Mouse (Mus musculus) stomach, embryonic 14.5 days (tissue): ENCODE measurements around the gene Ccnt2. TPM values are rescaled to one million over a fixed set of nuclear protein-coding genes. Genes with fewer than 3 reads are reported as not detected.

ENCODE experiments used
- ATAC-seq: fragments of 200-750 bp; cut with Nextera tagmentation; 2 replicates; pipeline ENCODE4 v1.8.0; 2017; ENCODE audit warnings: low read depth, moderate TSS enrichment; ENCODE audit not compliant: insufficient number of reproducible peaks, insufficient read depth, low FRiP score
- H3K27ac ChIP-seq: fragments of 300-500 bp; sonication (generic); 2 replicates; pipeline ENCODE4 v1.5.1; 2014; ENCODE audit warnings: mild to moderate bottlenecking, low read length, moderate library complexity, mixed read lengths
- H3K27me3 ChIP-seq: fragments of 300-500 bp; sonication (generic); 2 replicates; pipeline ENCODE4 v1.6.1; 2014; ENCODE audit warnings: low read length, control low read depth, mixed read lengths; ENCODE audit not compliant: control insufficient read depth, insufficient read depth
- H3K36me3 ChIP-seq: fragments of 300-500 bp; sonication (generic); 2 replicates; pipeline ENCODE4 v1.6.1; 2014; ENCODE audit warnings: mild to moderate bottlenecking, control low read depth, low read length, moderate library complexity, mixed read lengths; ENCODE audit not compliant: control insufficient read depth, insufficient read depth
- H3K4me1 ChIP-seq: fragments of 300-500 bp; sonication (generic); 2 replicates; pipeline ENCODE4 v1.6.1; 2014; ENCODE audit warnings: low read length, control low read depth, mixed read lengths; ENCODE audit not compliant: control insufficient read depth, insufficient read depth
- H3K4me2 ChIP-seq: fragments of 300-500 bp; sonication (generic); replicated peaks from 2 replicates; pipeline ENCODE4 v1.6.1; 2014; ENCODE audit warnings: low read depth, low read length, control low read depth
- H3K4me3 ChIP-seq: fragments of 300-500 bp; sonication (generic); 2 replicates; pipeline ENCODE4 v1.5.1; 2014; ENCODE audit warnings: low read depth, low read length, control low read depth
- H3K9ac ChIP-seq: fragments of 300-500 bp; sonication (generic); replicated peaks from 2 replicates; pipeline ENCODE4 v1.6.1; 2014; ENCODE audit warnings: low read depth, mild to moderate bottlenecking, control low read depth, low read length, moderate library complexity, mixed read lengths
- H3K9me3 ChIP-seq: fragments of 300-500 bp; sonication (generic); 2 replicates; pipeline ENCODE4 v1.6.1; 2016; ENCODE audit warnings: low read depth, low read length, control low read depth; ENCODE audit not compliant: control insufficient read depth
- WGBS: fragments of 180-500 bp; shearing (Covaris S2); extraction: QIAGEN DNeasy Blood & Tissue Kit; methylation state at CpG from one replicate; pipeline ENCODE4 v1.1.7; 2014; 5-methylcytosine and 5-hydroxymethylcytosine counted together
- polyA plus RNA-seq: library from polyadenylated mRNA; unstranded; fragments of >200 nt; fragmentation: Nextera tagmentation; extraction: Ambion mirVana; gene quantifications from 2 replicates; pipeline ENCODE4 v1.2.1, GENCODE M21; 2014

The Ccnt2 gene
- polyA plus RNA-seq, 1 experiment from 2014 or later: 94.3 TPM

GRCm38 (mm10) chr1:127778611-127779010 is 4.6 kb downstream of the Ccnt2 start:
- H3K9me3 ChIP-seq: no peaks in the 10 kb centered on the region
- H3K36me3 ChIP-seq: no peaks in the 10 kb centered on the region; the same call in 1 of the 2 replicates
- ATAC-seq: no peak
- H3K4me3 ChIP-seq: no peak overlapping the region
- no peak overlapping the region for H3K27ac ChIP-seq
- H3K4me2 ChIP-seq: no peak overlapping the region
- H3K27me3 ChIP-seq: no peaks in the 10 kb centered on the region
- WGBS: 88% methylated on average over 3 of the region's 3 CpGs
- H3K9ac ChIP-seq: no peak overlapping the region
- peaks cover 19% of the 10 kb centered on the region; the same call in 1 of the 2 replicates for H3K4me1 ChIP-seq

- no peak overlapping the region for H3K4me2 ChIP-seq
- H3K27ac ChIP-seq: no peak overlapping the region
- 41% methylated on average over 3 of the region's 3 CpGs for WGBS
- ATAC-seq: no peak
- H3K9ac ChIP-seq: no peak overlapping the region
- no peak overlapping the region for H3K4me3 ChIP-seq
- no peaks in the 10 kb centered on the region for H3K9me3 ChIP-seq
- peaks cover 18% of the 10 kb centered on the region; the same call in 1 of the 2 replicates for H3K4me1 ChIP-seq
- no peaks in the 10 kb centered on the region for H3K27me3 ChIP-seq
- H3K36me3 ChIP-seq: no peaks in the 10 kb centered on the region; the same call in 1 of the 2 replicates
These were observed 6.2 kb downstream of the Ccnt2 start for GRCm38 (mm10) chr1:127780142-127780541.

- Histone ChIP-seq H3K36me3 (no peaks in the 10 kb centered on the region; the same call in 1 of the 2 replicates), H3K9ac (no peak overlapping the region), H3K27ac (no peak overlapping the region), H3K27me3 (no peaks in the 10 kb centered on the region), H3K9me3 (no peaks in the 10 kb centered on the region), H3K4me2 (no peak overlapping the region), H3K4me1 (peaks cover 15% of the 10 kb centered on the region; the same call in 1 of the 2 replicates), H3K4me3 (no peak overlapping the region)
- 82% methylated on average over 2 of the region's 2 CpGs for WGBS
- ATAC-seq: no peak
These were observed 6.9 kb downstream of the Ccnt2 start for GRCm38 (mm10) chr1:127780849-127781248.

GRCm38 (mm10) chr1:127783862-127784261 is 9.9 kb downstream of the Ccnt2 start:
- Histone ChIP-seq H3K4me3 (no peak overlapping the region), H3K9me3 (no peaks in the 10 kb centered on the region), H3K4me1 (peaks cover 8% of the 10 kb centered on the region; the same call in 1 of the 2 replicates), H3K27ac (no peak overlapping the region), H3K4me2 (no peak overlapping the region), H3K9ac (no peak overlapping the region), H3K36me3 (no peaks in the 10 kb centered on the region; the same call in 1 of the 2 replicates), H3K27me3 (no peaks in the 10 kb centered on the region)
- no peak for ATAC-seq

GRCm38 (mm10) chr1:127785882-127786281 is 11.9 kb downstream of the Ccnt2 start:
- H3K4me1 ChIP-seq: no peaks in the 10 kb centered on the region; the same call in 1 of the 2 replicates
- ATAC-seq: no peak
- WGBS: 56% methylated on average over 1 of the region's 1 CpGs
- no peaks in the 10 kb centered on the region for H3K36me3 ChIP-seq
- no peak overlapping the region for H3K4me3 ChIP-seq
- H3K27me3 ChIP-seq: no peaks in the 10 kb centered on the region
- no peak overlapping the region for H3K27ac ChIP-seq
- no peaks in the 10 kb centered on the region for H3K9me3 ChIP-seq
- H3K9ac ChIP-seq: no peak overlapping the region
- no peak overlapping the region for H3K4me2 ChIP-seq

GRCm38 (mm10) chr1:127788943-127789342 is 15.0 kb downstream of the Ccnt2 start:
- no peak overlapping the region for H3K4me2 ChIP-seq

GRCm38 (mm10) chr1:127793459-127793858 is 19.5 kb downstream of the Ccnt2 start:
- Histone ChIP-seq H3K36me3 (peaks cover 11% of the 10 kb centered on the region), H3K27me3 (no peaks in the 10 kb centered on the region), H3K4me3 (no peak overlapping the region), H3K4me1 (no peaks in the 10 kb centered on the region), H3K27ac (no peak overlapping the region), H3K9ac (no peak overlapping the region), H3K4me2 (no peak overlapping the region), H3K9me3 (no peaks in the 10 kb centered on the region)
- 90% methylated on average over 1 of the region's 1 CpGs for WGBS
- no peak for ATAC-seq

More at GRCm38 (mm10) chr1:127788943-127789342, 15.0 kb downstream of the Ccnt2 start:
- Histone ChIP-seq H3K27ac (no peak overlapping the region), H3K36me3 (no peaks in the 10 kb centered on the region; the same call in 1 of the 2 replicates), H3K9ac (no peak overlapping the region), H3K4me3 (no peak overlapping the region), H3K4me1 (no peaks in the 10 kb centered on the region), H3K9me3 (no peaks in the 10 kb centered on the region), H3K27me3 (no peaks in the 10 kb centered on the region)
- whole genome bisulfite sequencing: 83% methylated on average over 6 of the region's 6 CpGs
- ATAC-seq: no peak

GRCm38 (mm10) chr1:127795087-127795769 is 21.3 kb downstream of the Ccnt2 start:
- WGBS: 90% methylated on average over 6 of the region's 6 CpGs

More at GRCm38 (mm10) chr1:127795087-127795769, 21.3 kb downstream of the Ccnt2 start:
- H3K9ac ChIP-seq: no peak overlapping the region
- H3K27me3 ChIP-seq: no peaks in the 10 kb centered on the region
- ATAC-seq: no peak
- no peak overlapping the region for H3K4me2 ChIP-seq
- H3K36me3 ChIP-seq: peaks cover 22% of the 10 kb centered on the region
- no peak overlapping the region for H3K27ac ChIP-seq
- no peak overlapping the region for H3K4me3 ChIP-seq
- H3K4me1 ChIP-seq: no peaks in the 10 kb centered on the region
- H3K9me3 ChIP-seq: no peaks in the 10 kb centered on the region
